Mouse (Mus musculus) hindbrain, postnatal 0 days (tissue): ENCODE data around the gene Ctnnd2. TPM values are rescaled to one million over a fixed set of nuclear protein-coding genes. Genes with fewer than 3 reads are reported as not detected.

Experiments
- ATAC-seq: fragments of 200-750 bp; cut with Nextera tagmentation; 2 replicates; pipeline ENCODE4 v1.8.0; 2017; ENCODE audit warnings: mild to moderate bottlenecking, moderate TSS enrichment, moderate library complexity
- DNase-seq: peaks from one replicate; pipeline ENCODE4 v3.0.0-alpha.2; 2015; ENCODE audit warnings: low spot score
- H3K27ac ChIP-seq: fragments of 300-500 bp; sonication (generic); 2 replicates; pipeline ENCODE4 v1.5.1; 2014; ENCODE audit warnings: mild to moderate bottlenecking
- H3K27me3 ChIP-seq: fragments of 300-500 bp; sonication (generic); 2 replicates; pipeline ENCODE4 v1.6.1; 2014; ENCODE audit warnings: low read length, mixed read lengths; ENCODE audit not compliant: insufficient read depth
- H3K36me3 ChIP-seq: fragments of 300-500 bp; sonication (generic); 2 replicates; pipeline ENCODE4 v1.6.1; 2014; ENCODE audit warnings: low read length, mixed read lengths; ENCODE audit not compliant: insufficient read depth
- H3K4me1 ChIP-seq: fragments of 300-500 bp; sonication (generic); 2 replicates; pipeline ENCODE4 v1.6.1; 2014; ENCODE audit warnings: antibody characterized with exemption, low read length, mixed read lengths; ENCODE audit not compliant: insufficient read depth
- H3K4me2 ChIP-seq: fragments of 300-500 bp; sonication (generic); 2 replicates; pipeline ENCODE4 v1.6.1; 2014; ENCODE audit warnings: low read depth, mild to moderate bottlenecking, low read length, moderate library complexity, mixed read lengths
- H3K4me3 ChIP-seq: fragments of 300-500 bp; sonication (generic); 2 replicates; pipeline ENCODE4 v1.5.1; 2014; ENCODE audit warnings: low read length
- H3K9ac ChIP-seq: fragments of 300-500 bp; sonication (generic); replicated peaks from 2 replicates; pipeline ENCODE4 v1.6.1; 2014; ENCODE audit warnings: mild to moderate bottlenecking, low read length, moderate library complexity, mixed read lengths
- H3K9me3 ChIP-seq: fragments of 300-500 bp; sonication (generic); 2 replicates; pipeline ENCODE4 v1.6.1; 2016; ENCODE audit warnings: low read length, mixed read lengths
- CTCF ChIP-seq: IDR thresholded peaks from 2 replicates; pipeline ENCODE4 v1.5.1; 2016; ENCODE audit warnings: antibody characterized with exemption, control low read depth, low read depth
- WGBS: fragments of 180-500 bp; shearing (Covaris S2); extraction: QIAGEN DNeasy Blood & Tissue Kit; methylation state at CpG from one replicate; pipeline ENCODE4 v1.1.7; 2014; 5-methylcytosine and 5-hydroxymethylcytosine counted together
- polyA plus RNA-seq: library from polyadenylated mRNA; unstranded; fragments of >200 nt; fragmentation: Nextera tagmentation; extraction: Ambion mirVana; gene quantifications from 2 replicates; pipeline ENCODE4 v1.2.1, GENCODE M21; 2015
- total RNA-seq: library from RNA; depleted of rRNA; stranded (reverse); fragments of >200 nt; gene quantifications from 2 replicates; pipeline ENCODE4 v1.2.3, GENCODE M21; 2014

Ctnnd2 gene
- total and polyA plus RNA-seq, 2 experiments from 2014 or later = 67.2 to 157 TPM

GRCm38 (mm10) chr15:30278610-30279009 lies 106.2 kb downstream of the Ctnnd2 start:
- ATAC-seq (no peak), DNase-seq (no peak)
- Histone ChIP-seq H3K4me2 (no peak overlapping the region), H3K36me3 (no peaks in the 10 kb centered on the region), H3K9ac (no peak overlapping the region), H3K4me1 (no peaks in the 10 kb centered on the region), H3K27me3 (no peaks in the 10 kb centered on the region), H3K4me3 (no peak overlapping the region), H3K27ac (no peak overlapping the region), H3K9me3 (no peaks in the 10 kb centered on the region)
- no peak for TF ChIP-seq CTCF
- 50% methylated on average over 4 of the region's 4 CpGs for WGBS

- Histone ChIP-seq H3K4me1 (peaks cover 6% of the 10 kb centered on the region; the same call in 1 of the 2 replicates), H3K9me3 (no peaks in the 10 kb centered on the region), H3K36me3 (no peaks in the 10 kb centered on the region), H3K27me3 (no peaks in the 10 kb centered on the region), H3K4me2 (peak overlapping the region; percentile 48), H3K27ac (peak overlapping the region; percentile 41; the same call in 1 of the 2 replicates), H3K4me3 (peak overlapping the region; percentile 20), H3K9ac (no peak overlapping the region)
- 59% methylated on average over 15 of the region's 15 CpGs for WGBS
- no peak for TF ChIP-seq CTCF
- DNase-seq (peak; percentile 53), ATAC-seq (peak; percentile 67)
Measured at GRCm38 (mm10) chr15:30285572-30286244, 113.3 kb downstream of the Ctnnd2 start.

- Histone ChIP-seq H3K27me3 (no peaks in the 10 kb centered on the region), H3K4me3 (peak overlapping the region; percentile 20), H3K27ac (peak overlapping the region; percentile 41; the same call in 1 of the 2 replicates), H3K4me2 (peak overlapping the region; percentile 48), H3K36me3 (no peaks in the 10 kb centered on the region), H3K4me1 (peaks cover 6% of the 10 kb centered on the region; the same call in 1 of the 2 replicates), H3K9ac (no peak overlapping the region), H3K9me3 (no peaks in the 10 kb centered on the region)
- ATAC-seq = peak; percentile 85
- DNase-seq = peak; percentile 73
- TF ChIP-seq CTCF = no peak
- 57% methylated on average over 7 of the region's 7 CpGs for WGBS
Measured at GRCm38 (mm10) chr15:30286245-30286642, 113.9 kb downstream of the Ctnnd2 start.

DNA sequence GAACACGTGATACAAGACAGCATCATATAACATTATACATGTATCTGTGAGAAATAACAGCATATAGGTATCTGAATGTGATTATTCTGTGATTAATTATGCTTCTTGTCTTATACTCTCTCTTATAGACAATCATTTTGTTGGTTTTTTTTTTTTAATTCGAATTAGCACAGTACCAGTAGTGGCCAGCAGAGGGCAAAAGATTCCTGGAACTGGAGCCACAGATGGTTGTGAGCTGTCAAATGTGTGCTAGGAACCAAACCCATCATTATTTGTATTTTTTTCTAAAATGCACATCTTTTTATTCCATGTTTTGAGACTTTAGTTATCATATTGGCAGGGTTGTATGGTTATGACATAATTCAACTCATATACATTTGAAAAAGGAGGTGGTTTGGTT lies 130.4 kb downstream of the Ctnnd2 start:
- DNase-seq = no peak
- WGBS = 81% methylated on average over 2 of the region's 2 CpGs
- Histone ChIP-seq H3K36me3 (no peaks in the 10 kb centered on the region), H3K27me3 (no peaks in the 10 kb centered on the region), H3K4me3 (no peak overlapping the region), H3K9me3 (no peaks in the 10 kb centered on the region), H3K4me1 (no peaks in the 10 kb centered on the region), H3K4me2 (no peak overlapping the region), H3K9ac (no peak overlapping the region), H3K27ac (no peak overlapping the region)
- no peak for ATAC-seq
- TF ChIP-seq CTCF = peak; percentile 53

GRCm38 (mm10) chr15:30306437-30306836 lies 134.0 kb downstream of the Ctnnd2 start:
- DNase-seq (no peak), ATAC-seq (peak; percentile 35; the same call in 1 of the 2 replicates)
- no peak for TF ChIP-seq CTCF
- WGBS = 79% methylated on average over 7 of the region's 7 CpGs
- Histone ChIP-seq H3K36me3 (no peaks in the 10 kb centered on the region), H3K4me1 (no peaks in the 10 kb centered on the region), H3K9me3 (no peaks in the 10 kb centered on the region), H3K27me3 (no peaks in the 10 kb centered on the region), H3K9ac (no peak overlapping the region), H3K27ac (no peak overlapping the region), H3K4me2 (no peak overlapping the region), H3K4me3 (no peak overlapping the region)

GRCm38 (mm10) chr15:30322543-30322942 lies 150.2 kb downstream of the Ctnnd2 start:
- H3K4me1 ChIP-seq = no peaks in the 10 kb centered on the region
- H3K4me3 ChIP-seq = no peak overlapping the region
- H3K4me2 ChIP-seq = no peak overlapping the region
- no peaks in the 10 kb centered on the region for H3K9me3 ChIP-seq
- TF ChIP-seq CTCF = no peak
- no peaks in the 10 kb centered on the region for H3K36me3 ChIP-seq
- no peak for DNase-seq
- WGBS = 75% methylated on average over 2 of the region's 2 CpGs
- H3K9ac ChIP-seq = no peak overlapping the region
- no peaks in the 10 kb centered on the region for H3K27me3 ChIP-seq
- ATAC-seq = no peak
- no peak overlapping the region for H3K27ac ChIP-seq
